Mouse (Mus musculus): ENCODE data around the gene Lrrd1.

DNA sequence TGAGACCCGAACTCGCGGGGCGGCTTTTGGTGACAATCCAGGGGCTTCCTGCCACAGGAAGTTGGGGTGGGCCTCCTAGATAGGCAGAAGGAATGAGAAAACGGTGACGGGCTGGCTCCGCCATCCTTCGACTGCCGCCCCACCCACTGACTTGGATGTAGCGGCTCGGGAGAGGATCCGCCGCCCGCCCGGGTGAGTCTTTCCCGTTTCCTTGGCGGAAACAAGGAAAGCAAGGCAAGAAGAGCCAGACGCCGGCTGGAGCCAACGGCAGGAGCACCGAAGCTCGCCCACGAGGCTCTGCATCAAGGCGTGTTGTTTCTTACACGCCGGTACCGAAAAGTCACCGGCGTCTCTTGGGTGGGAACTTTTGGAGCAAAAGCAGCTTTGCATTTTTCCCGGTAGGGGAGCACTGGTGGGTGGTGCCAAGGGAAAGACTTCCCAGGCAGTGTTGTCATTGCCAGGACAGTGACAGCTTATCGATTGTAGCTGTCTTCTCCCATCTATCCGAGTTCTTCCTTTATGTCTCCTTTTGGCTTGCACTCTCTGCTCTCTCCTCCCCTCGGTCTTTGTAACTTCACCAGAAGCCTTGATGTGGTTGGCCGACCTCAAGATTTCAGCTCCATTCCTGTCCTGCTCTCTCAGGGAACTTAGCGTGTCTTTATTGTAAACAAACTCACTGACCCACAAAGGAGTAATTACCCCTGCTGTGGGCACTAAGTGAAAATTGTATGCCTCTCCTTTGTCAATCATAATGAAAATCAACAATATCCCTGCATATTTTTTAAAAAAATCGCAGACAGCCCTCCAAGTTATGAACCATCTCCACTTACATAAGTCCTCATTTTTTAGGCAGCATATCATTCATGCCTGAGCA is 41.4 kb upstream of the Lrrd1 start:
- no peak for TF ChIP-seq POLR2A (IDR thresholded peaks at IDR 0.05; ENCODE audit: borderline replicate concordance, extremely low read depth, low read depth, low read length)
- no peak for TF ChIP-seq CTCF (IDR thresholded peaks at IDR 0.05; ENCODE audit: insufficient read depth, low read length)
